Mouse (Mus musculus): ENCODE measurements around the gene Agpat3.

GRCm38 (mm10) chr10:78310747-78311267, 41.5 kb downstream of the Agpat3 start:
- TF ChIP-seq CTCF (IDR thresholded peaks at IDR 0.05; ENCODE audit: low read depth) (no peak), EP300 (optimal IDR thresholded peaks at IDR 0.05) (no peak)
